Mouse (Mus musculus) limb, embryonic 12.5 days (tissue): ENCODE data around the gene Acsf3. TPM values are rescaled to one million over a fixed set of nuclear protein-coding genes. Genes with fewer than 3 reads are reported as not detected.

ENCODE experiments used
- ATAC-seq: fragments of 200-750 bp; cut with Nextera tagmentation; 2 replicates; pipeline ENCODE4 v1.8.0; 2017; ENCODE audit warnings: low read depth, moderate TSS enrichment; ENCODE audit not compliant: insufficient number of reproducible peaks, insufficient read depth, low FRiP score, low TSS enrichment
- H3K27ac ChIP-seq: fragments of 300-500 bp; sonication (generic); 2 replicates; pipeline ENCODE4 v1.5.1; 2016; ENCODE audit warnings: mild to moderate bottlenecking, moderate library complexity
- H3K27me3 ChIP-seq: fragments of 300-500 bp; sonication (generic); 2 replicates; pipeline ENCODE4 v1.6.1; 2016; ENCODE audit warnings: mild to moderate bottlenecking, moderate library complexity
- H3K36me3 ChIP-seq: fragments of 300-500 bp; sonication (generic); 2 replicates; pipeline ENCODE4 v1.6.1; 2016; ENCODE audit warnings: mild to moderate bottlenecking, moderate library complexity
- H3K4me1 ChIP-seq: fragments of 300-500 bp; sonication (generic); replicated peaks from 2 replicates; pipeline ENCODE4 v1.6.1; 2016
- H3K4me2 ChIP-seq: fragments of 300-500 bp; sonication (generic); 2 replicates; pipeline ENCODE4 v1.6.1; 2016; ENCODE audit warnings: mild to moderate bottlenecking, moderate library complexity
- H3K4me3 ChIP-seq: fragments of 300-500 bp; sonication (generic); replicated peaks from 2 replicates; pipeline ENCODE4 v1.5.1; 2016; ENCODE audit warnings: mild to moderate bottlenecking
- H3K9ac ChIP-seq: fragments of 300-500 bp; sonication (generic); replicated peaks from 2 replicates; pipeline ENCODE4 v1.6.1; 2016; ENCODE audit warnings: mild to moderate bottlenecking, moderate library complexity
- H3K9me3 ChIP-seq: fragments of 300-500 bp; sonication (generic); 2 replicates; pipeline ENCODE4 v1.6.1; 2016; ENCODE audit warnings: mild to moderate bottlenecking, moderate library complexity
- WGBS: fragments of 180-500 bp; shearing (Covaris S2); methylation state at CpG from one replicate; pipeline ENCODE4 v1.1.7; 2016; 5-methylcytosine and 5-hydroxymethylcytosine counted together
- polyA plus RNA-seq: library from polyadenylated mRNA; unstranded; fragments of >200 nt; fragmentation: Nextera tagmentation; extraction: Ambion mirVana; gene quantifications from 2 replicates; pipeline ENCODE4 v1.2.1, GENCODE M21; 2016

Acsf3 gene
- polyA plus RNA-seq, 1 experiment from 2014 or later, result 19.3 TPM

DNA sequence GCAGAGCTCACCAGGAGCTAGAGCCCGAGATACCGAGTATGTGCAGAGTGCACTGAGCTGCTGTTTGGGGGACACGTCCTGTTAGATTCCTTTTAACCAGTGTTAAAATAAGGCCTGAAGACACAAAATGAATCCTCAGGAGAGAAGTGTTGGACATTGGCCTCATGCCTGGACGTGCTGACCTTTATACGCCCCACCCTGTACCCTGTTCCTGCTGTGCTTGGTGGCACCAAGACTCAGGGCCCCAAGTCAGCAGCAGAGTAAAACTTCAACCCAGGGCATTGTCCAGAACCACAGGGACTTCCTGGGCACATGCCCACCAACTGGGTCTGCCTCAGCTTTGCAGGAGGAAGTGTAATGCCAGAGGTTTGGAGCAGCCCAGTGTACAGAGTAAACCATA, 14.5 kb downstream of the Acsf3 start:
- H3K9me3 ChIP-seq, result no peaks in the 10 kb centered on the region
- no peak overlapping the region for H3K9ac ChIP-seq
- H3K36me3 ChIP-seq, result peaks cover 73% of the 10 kb centered on the region
- no peak overlapping the region for H3K27ac ChIP-seq
- no peak overlapping the region for H3K4me3 ChIP-seq
- H3K27me3 ChIP-seq, result no peaks in the 10 kb centered on the region; the same call in 1 of the 2 replicates
- H3K4me2 ChIP-seq, result no peak overlapping the region
- no peak for ATAC-seq
- no peaks in the 10 kb centered on the region for H3K4me1 ChIP-seq
- WGBS, result 92% methylated on average over 5 of the region's 5 CpGs

DNA sequence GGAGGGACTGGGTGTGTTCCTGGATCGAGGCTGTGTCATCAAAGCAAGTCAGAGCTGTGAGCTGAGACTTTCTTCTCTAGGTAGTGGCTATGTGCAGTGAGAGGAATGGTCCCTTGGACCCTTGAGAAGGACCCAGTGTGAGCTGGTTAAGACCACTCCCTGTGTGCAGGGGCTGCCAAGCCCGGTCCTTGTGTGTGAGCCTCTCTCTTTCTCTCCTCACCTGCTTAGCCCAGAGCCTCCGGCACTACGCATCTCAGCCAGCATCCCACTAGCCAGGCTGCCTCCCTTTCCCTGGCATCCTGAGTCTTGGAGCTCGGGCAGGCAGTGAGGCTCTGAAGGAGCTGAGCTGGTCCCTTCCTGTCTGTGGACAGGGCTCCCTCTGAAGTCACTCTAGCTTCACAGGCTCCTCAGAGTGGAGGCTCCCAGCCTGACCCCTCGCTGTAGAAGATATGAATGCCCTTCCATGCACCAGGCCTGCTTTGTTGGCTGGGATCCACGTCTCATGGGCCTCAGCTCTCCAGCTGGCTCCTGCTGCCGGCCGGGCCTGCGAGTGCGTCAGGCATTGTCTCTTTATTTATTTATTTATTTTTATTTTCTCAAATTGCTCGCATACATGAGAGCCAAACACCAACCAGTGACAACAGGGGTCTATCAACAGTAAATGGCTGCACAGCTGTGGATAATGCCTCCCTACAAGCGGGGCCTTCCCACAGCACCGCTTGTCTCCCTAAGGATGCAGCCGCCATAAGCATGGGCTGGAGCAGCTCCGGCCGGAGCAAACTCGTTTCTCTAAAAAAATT, 18.3 kb downstream of the Acsf3 start:
- Histone ChIP-seq H3K36me3 (peaks cover 47% of the 10 kb centered on the region), H3K27me3 (no peaks in the 10 kb centered on the region; the same call in 1 of the 2 replicates), H3K4me1 (no peaks in the 10 kb centered on the region), H3K9me3 (no peaks in the 10 kb centered on the region), H3K4me3 (no peak overlapping the region), H3K4me2 (no peak overlapping the region), H3K9ac (no peak overlapping the region), H3K27ac (no peak overlapping the region)
- no peak for ATAC-seq
- 84% methylated on average over 18 of the region's 18 CpGs for WGBS

DNA sequence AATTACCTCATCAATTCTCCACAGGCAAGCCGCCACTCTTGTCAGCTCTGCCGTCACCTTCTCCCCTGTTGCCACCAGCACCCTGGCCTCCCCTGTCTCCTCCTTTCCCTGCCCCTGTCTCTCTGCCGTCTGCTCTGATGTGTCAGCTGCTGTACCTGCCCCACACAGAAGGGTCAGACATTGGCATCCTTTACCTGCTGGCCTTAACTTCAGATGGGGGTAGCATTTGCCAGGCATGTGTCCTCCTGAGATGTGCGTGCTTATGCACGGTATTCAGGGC, 18.8 kb downstream of the Acsf3 start:
- H3K27ac ChIP-seq, result no peak overlapping the region
- no peaks in the 10 kb centered on the region; the same call in 1 of the 2 replicates for H3K27me3 ChIP-seq
- no peak overlapping the region for H3K4me3 ChIP-seq
- 81% methylated on average over 5 of the region's 5 CpGs for WGBS
- no peak overlapping the region for H3K9ac ChIP-seq
- H3K36me3 ChIP-seq, result peaks cover 42% of the 10 kb centered on the region; the same call in 1 of the 2 replicates
- H3K4me2 ChIP-seq, result no peak overlapping the region
- no peaks in the 10 kb centered on the region for H3K9me3 ChIP-seq
- ATAC-seq, result no peak
- no peaks in the 10 kb centered on the region for H3K4me1 ChIP-seq

DNA sequence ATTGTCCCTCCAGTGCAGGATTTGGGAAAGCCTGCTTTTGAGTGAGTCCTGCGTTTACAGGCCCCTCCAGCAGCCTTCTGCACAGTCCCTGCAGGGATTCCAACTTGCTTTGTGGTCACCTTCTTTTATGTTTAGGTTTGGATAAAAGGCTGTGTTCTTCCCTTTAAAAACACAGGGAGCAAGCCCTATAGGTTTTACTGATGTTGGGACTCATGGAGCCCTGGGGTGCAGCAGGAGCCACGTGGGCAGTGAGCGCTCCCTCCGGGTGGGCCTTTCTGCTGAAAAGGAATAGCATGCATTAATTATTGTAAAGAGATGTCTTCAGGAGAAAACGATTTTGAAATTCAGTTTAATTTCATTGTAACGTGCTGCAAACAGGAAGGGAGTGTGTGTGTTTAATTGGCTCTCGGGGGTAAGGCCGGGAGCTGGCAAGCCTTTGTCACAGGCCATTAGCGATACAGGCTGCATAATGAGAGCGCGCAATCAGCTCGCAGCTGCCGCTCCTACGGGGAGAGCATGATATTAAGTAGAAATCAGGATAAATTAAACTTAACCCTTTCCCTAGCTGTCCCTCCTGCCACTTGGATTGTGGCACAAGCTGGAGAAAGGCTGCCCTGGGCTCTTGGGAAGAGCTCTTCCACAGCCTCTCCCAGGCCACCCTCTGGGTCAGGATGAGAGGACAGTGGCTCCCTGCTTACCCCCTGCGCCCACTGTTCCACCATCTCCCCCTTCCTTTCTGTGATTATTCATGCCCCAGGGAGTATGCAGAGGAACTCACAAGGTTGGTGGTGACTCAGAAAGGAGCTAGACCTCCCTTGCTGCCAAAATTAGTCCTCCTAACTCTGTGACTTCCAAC, 28.8 kb downstream of the Acsf3 start:
- no peaks in the 10 kb centered on the region for H3K27me3 ChIP-seq
- peaks cover 18% of the 10 kb centered on the region for H3K36me3 ChIP-seq
- H3K4me3 ChIP-seq, result no peak overlapping the region
- 0 out of 2 replicates have a peak overlapping the region, but pooled peaks have one; percentile 15 for H3K4me2 ChIP-seq
- H3K27ac ChIP-seq, result peak overlapping the region; percentile 47; the same call in 1 of the 2 replicates
- no peaks in the 10 kb centered on the region for H3K9me3 ChIP-seq
- H3K4me1 ChIP-seq, result peaks cover 52% of the 10 kb centered on the region
- no peak for ATAC-seq
- WGBS, result 23% methylated on average over 15 of the region's 15 CpGs
- peak overlapping the region; percentile 50 for H3K9ac ChIP-seq

DNA sequence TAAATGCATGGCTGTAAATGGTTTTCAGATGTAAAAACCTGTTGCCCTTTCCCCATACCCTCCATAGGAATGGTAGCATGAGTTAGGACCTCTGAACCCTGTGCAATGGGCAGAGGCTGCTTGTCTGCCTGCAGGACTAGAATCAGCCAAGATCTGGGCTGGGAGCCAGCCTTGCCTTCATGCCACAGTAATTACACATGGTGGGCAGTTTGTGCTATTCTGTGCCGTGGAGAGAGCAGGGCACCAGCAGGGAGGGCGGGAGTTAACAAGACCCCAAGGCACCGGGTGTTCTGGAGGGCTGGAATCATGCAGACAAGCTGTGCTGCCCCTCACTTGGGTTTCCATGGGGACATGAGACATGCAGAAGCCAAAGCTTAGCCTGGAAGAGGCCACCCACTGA, 30.1 kb downstream of the Acsf3 start:
- H3K4me1 ChIP-seq, result peaks cover 52% of the 10 kb centered on the region
- 49% methylated on average over 3 of the region's 3 CpGs for WGBS
- peak overlapping the region; percentile 45; the same call in 1 of the 2 replicates for H3K27ac ChIP-seq
- H3K4me2 ChIP-seq, result no peak overlapping the region
- H3K4me3 ChIP-seq, result no peak overlapping the region
- H3K36me3 ChIP-seq, result peaks cover 18% of the 10 kb centered on the region
- H3K27me3 ChIP-seq, result no peaks in the 10 kb centered on the region
- no peak for ATAC-seq
- H3K9ac ChIP-seq, result no peak overlapping the region
- H3K9me3 ChIP-seq, result no peaks in the 10 kb centered on the region

DNA sequence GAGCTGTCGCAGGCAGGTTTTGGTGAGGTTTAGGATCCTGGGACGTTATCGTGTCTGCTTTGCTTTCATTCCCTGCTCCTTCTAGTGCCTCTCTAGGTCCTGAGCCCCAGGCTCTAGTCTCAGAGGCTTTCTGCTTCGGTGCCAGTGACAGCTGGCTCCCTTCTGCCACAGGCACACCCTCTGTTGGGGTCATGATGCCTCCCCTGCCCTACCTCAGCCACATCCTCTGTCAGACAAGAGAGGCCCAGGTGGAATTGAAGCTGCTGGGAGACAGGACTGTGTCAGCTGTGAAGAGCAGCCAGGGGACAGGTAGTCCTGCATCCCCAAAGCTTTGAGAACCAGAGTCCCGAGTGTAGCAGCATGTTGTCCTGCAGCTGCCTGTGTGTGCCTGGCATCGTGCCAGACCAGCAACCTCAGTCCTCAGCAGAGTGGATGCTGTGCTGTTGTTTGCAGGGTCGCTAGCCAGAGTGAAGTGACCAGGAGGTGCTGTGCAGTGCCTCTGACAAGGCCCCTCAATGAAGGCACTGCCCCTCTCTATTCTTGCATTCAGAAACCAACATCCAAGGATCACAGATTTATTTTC, 31.8 kb downstream of the Acsf3 start:
- 71% methylated on average over 7 of the region's 7 CpGs for WGBS
- no peak overlapping the region for H3K4me3 ChIP-seq
- no peaks in the 10 kb centered on the region for H3K27me3 ChIP-seq
- H3K27ac ChIP-seq, result peak overlapping the region; percentile 47; the same call in 1 of the 2 replicates
- no peak for ATAC-seq
- H3K9ac ChIP-seq, result no peak overlapping the region; the same call in 1 of the 2 replicates
- no peak overlapping the region for H3K4me2 ChIP-seq
- peaks cover 29% of the 10 kb centered on the region for H3K36me3 ChIP-seq
- no peaks in the 10 kb centered on the region for H3K9me3 ChIP-seq
- H3K4me1 ChIP-seq, result peaks cover 52% of the 10 kb centered on the region

DNA sequence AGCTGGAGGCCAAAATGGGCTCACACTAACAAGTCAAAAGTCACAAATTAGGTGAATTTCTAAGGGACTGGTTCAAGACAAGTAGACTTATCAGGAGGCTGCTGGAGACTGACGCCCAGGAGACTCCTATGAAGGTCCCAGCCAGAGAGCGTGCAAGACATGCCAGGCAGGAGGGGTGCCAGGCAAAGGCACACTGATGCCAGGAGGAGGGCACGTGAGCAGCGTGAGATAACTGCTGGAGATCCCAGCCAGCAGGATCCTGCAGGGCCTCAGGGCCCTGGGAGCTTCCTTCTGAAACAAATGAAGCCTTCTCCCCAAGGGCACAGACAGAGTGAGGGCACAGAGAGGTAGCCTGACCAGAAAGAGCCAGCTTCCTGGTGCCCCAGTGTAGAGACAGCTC, 32.6 kb downstream of the Acsf3 start:
- Histone ChIP-seq H3K4me2 (no peak overlapping the region), H3K4me1 (peaks cover 52% of the 10 kb centered on the region), H3K9me3 (no peaks in the 10 kb centered on the region), H3K36me3 (peaks cover 24% of the 10 kb centered on the region), H3K27me3 (no peaks in the 10 kb centered on the region), H3K27ac (peak overlapping the region; percentile 47; the same call in 1 of the 2 replicates), H3K4me3 (no peak overlapping the region), H3K9ac (no peak overlapping the region)
- 88% methylated on average over 4 of the region's 4 CpGs for WGBS
- no peak for ATAC-seq

DNA sequence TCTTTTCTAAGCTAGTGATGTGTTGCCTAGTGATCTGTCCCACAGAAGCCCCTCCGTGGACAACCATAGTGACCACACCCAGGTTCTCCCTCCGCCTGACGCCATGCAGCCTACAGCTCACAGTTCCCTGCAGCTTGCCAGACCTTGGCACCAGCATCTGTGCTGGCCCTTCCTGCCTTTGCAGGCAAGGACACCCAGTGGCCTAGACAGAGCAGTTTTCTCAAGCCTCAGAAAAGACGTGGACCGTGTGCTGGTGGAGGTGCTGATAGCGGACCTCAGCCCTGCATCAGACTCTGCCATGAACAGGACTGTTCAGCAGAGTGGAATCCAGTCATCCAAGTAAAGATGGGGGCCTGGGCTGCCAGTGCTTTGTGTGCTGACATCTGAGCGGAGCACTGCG, 35.1 kb downstream of the Acsf3 start:
- H3K9me3 ChIP-seq, result no peaks in the 10 kb centered on the region
- no peak overlapping the region for H3K4me2 ChIP-seq
- WGBS, result 75% methylated on average over 8 of the region's 8 CpGs
- no peak overlapping the region for H3K9ac ChIP-seq
- H3K4me3 ChIP-seq, result no peak overlapping the region
- peaks cover 28% of the 10 kb centered on the region for H3K4me1 ChIP-seq
- H3K27me3 ChIP-seq, result 0 out of 2 replicates have a peak, but pooled peaks cover 3% of the 10 kb centered on the region
- no peak for ATAC-seq
- H3K36me3 ChIP-seq, result peaks cover 38% of the 10 kb centered on the region
- H3K27ac ChIP-seq, result no peak overlapping the region

DNA sequence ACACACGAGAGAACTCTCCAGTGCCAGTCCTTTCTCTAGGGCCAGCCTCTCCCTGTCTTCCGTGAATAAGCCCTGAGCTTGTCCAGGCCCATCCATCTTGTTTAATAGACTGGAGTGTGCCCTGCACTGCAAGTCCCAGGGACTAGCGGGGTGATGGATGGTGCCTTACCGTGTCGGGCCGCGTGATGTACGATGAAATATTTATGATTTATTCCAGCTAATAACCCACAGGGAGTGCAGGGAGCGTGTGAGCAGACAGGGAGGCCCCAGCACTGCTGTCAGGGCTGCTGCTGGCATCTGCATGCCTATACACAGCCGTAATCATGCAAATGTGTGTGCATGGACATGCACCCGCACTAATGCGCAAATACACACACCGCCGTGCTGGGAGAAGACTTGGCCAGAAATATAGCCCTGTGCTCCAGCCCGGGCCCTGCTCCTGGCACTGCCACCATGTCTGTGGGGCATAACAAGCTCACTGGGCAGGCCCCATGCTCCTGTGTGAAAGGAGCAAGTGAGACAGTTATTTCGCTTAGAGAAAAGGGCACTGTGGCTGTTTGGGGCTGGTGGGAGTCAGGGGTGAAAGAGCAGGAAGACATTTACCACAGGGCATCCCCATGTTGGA, 36.7 kb downstream of the Acsf3 start:
- no peak for ATAC-seq
- Histone ChIP-seq H3K27me3 (0 out of 2 replicates have a peak, but pooled peaks cover 3% of the 10 kb centered on the region), H3K4me3 (no peak overlapping the region), H3K36me3 (peaks cover 44% of the 10 kb centered on the region), H3K4me1 (peaks cover 13% of the 10 kb centered on the region), H3K9ac (no peak overlapping the region), H3K9me3 (no peaks in the 10 kb centered on the region), H3K4me2 (no peak overlapping the region), H3K27ac (no peak overlapping the region)
- 79% methylated on average over 16 of the region's 16 CpGs for WGBS

DNA sequence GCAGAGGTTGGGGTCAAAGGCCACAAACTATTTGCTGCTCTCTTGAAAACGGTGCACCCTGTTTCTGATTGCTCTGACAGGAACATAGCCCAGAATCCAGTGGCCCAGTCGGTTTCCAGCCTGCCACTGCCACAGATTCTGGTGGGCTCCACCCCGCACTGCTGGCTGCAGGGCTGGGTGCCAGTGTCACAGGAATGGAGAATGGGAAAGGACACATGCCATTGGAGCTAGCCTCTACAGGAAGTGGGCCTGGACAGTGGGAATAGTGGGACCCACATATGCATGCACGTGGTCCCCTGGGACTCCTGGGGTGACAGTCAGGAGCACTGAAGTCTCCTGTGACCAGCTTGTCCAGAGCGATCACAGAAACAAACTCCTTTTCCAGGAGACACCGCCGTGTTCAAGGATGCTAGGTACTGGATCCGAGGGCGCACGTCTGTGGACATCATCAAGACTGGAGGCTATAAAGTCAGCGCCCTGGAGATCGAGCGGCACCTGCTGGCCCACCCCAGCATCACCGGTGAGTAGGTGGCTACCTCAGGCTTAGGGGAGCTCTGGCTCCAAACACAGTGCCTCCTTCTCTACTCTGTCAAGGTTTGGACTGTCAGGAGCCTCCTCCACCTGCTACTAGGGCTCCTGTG, 37.4 kb downstream of the Acsf3 start:
- 77% methylated on average over 14 of the region's 14 CpGs for WGBS
- 0 out of 2 replicates have a peak, but pooled peaks have one; percentile 14 for ATAC-seq

More for the DNA sequence above, 37.4 kb downstream of the Acsf3 start:
- no peak overlapping the region for H3K27ac ChIP-seq
- H3K4me2 ChIP-seq, result no peak overlapping the region
- 0 out of 2 replicates have a peak, but pooled peaks cover 3% of the 10 kb centered on the region for H3K27me3 ChIP-seq
- peaks cover 9% of the 10 kb centered on the region for H3K4me1 ChIP-seq
- H3K9me3 ChIP-seq, result no peaks in the 10 kb centered on the region
- no peak overlapping the region for H3K9ac ChIP-seq
- no peak overlapping the region for H3K4me3 ChIP-seq
- peaks cover 47% of the 10 kb centered on the region for H3K36me3 ChIP-seq
